Mouse (Mus musculus) neural tube, embryonic 14.5 days (tissue): Measurements from ENCODE around the gene P2ry13. TPM values are rescaled to one million over a fixed set of nuclear protein-coding genes. Genes with fewer than 3 reads are reported as not detected.

Experiments
- ATAC-seq: fragments of 200-750 bp; cut with Nextera tagmentation; 2 replicates; pipeline ENCODE4 v1.8.0; 2017; ENCODE audit warnings: low read depth, mild to moderate bottlenecking, moderate TSS enrichment, moderate library complexity
- H3K27ac ChIP-seq: fragments of 300-500 bp; sonication (generic); 2 replicates; pipeline ENCODE4 v1.5.1; 2014; ENCODE audit warnings: low read depth, mild to moderate bottlenecking, control low read depth, low read length, moderate library complexity, mixed read lengths
- H3K27me3 ChIP-seq: fragments of 300-500 bp; sonication (generic); 2 replicates; pipeline ENCODE4 v1.6.1; 2014; ENCODE audit warnings: low read length; ENCODE audit not compliant: control insufficient read depth, insufficient read depth
- H3K36me3 ChIP-seq: fragments of 300-500 bp; sonication (generic); 2 replicates; pipeline ENCODE4 v1.6.1; 2014; ENCODE audit warnings: low read length, mixed read lengths; ENCODE audit not compliant: control insufficient read depth, insufficient read depth
- H3K4me1 ChIP-seq: fragments of 300-500 bp; sonication (generic); 2 replicates; pipeline ENCODE4 v1.6.1; 2014; ENCODE audit warnings: low read length; ENCODE audit not compliant: control insufficient read depth, insufficient read depth
- H3K4me2 ChIP-seq: fragments of 300-500 bp; sonication (generic); 2 replicates; pipeline ENCODE4 v1.6.1; 2014; ENCODE audit warnings: mild to moderate bottlenecking, low read depth, low read length, control low read depth
- H3K4me3 ChIP-seq: fragments of 300-500 bp; sonication (generic); 2 replicates; pipeline ENCODE4 v1.5.1; 2014; ENCODE audit warnings: low read depth, low read length, control low read depth, mixed read lengths
- H3K9ac ChIP-seq: fragments of 300-500 bp; sonication (generic); replicated peaks from 2 replicates; pipeline ENCODE4 v1.6.1; 2014; ENCODE audit warnings: low read depth, mild to moderate bottlenecking, control low read depth, low read length, mixed read lengths
- H3K9me3 ChIP-seq: fragments of 300-500 bp; sonication (generic); 2 replicates; pipeline ENCODE4 v1.6.1; 2016; ENCODE audit warnings: low read length; ENCODE audit not compliant: control insufficient read depth
- WGBS: fragments of 180-500 bp; shearing (Covaris S2); extraction: QIAGEN DNeasy Blood & Tissue Kit; methylation state at CpG from one replicate; pipeline ENCODE4 v1.1.7; 2014; 5-methylcytosine and 5-hydroxymethylcytosine counted together
- polyA plus RNA-seq: library from polyadenylated mRNA; unstranded; fragments of >200 nt; fragmentation: Nextera tagmentation; extraction: Ambion mirVana; gene quantifications from 2 replicates; pipeline ENCODE4 v1.2.1, GENCODE M21; 2014

Gene P2ry13
- polyA plus RNA-seq, 1 experiment from 2014 or later: 1.7 TPM

DNA sequence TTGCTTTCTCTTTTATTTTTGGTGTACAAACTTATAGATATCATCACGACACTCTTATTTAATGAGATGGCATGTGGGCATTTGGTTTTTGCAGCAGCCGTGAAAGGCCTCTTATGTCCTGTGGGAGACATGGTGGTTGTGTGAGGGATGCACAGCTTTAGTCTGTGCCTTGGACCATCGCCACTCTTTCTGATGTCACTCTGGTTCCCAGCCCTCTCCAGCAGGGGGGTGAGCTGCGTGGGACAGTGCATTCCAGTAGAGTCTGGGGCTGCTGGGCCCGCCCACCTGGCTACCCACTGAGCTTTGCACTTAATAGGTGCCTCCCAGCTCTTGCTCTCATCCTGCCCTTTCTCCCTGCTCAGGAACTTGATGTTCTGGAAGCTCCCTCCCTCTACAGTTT lies 29.5 kb downstream of the P2ry13 start:
- 67% methylated on average over 5 of the region's 5 CpGs for WGBS
- no peak overlapping the region for H3K27ac ChIP-seq
- H3K9me3 ChIP-seq: no peaks in the 10 kb centered on the region
- no peaks in the 10 kb centered on the region for H3K27me3 ChIP-seq
- H3K4me3 ChIP-seq: no peak overlapping the region
- H3K4me1 ChIP-seq: no peaks in the 10 kb centered on the region
- H3K4me2 ChIP-seq: no peak overlapping the region
- no peak for ATAC-seq
- no peak overlapping the region for H3K9ac ChIP-seq
- H3K36me3 ChIP-seq: no peaks in the 10 kb centered on the region

DNA sequence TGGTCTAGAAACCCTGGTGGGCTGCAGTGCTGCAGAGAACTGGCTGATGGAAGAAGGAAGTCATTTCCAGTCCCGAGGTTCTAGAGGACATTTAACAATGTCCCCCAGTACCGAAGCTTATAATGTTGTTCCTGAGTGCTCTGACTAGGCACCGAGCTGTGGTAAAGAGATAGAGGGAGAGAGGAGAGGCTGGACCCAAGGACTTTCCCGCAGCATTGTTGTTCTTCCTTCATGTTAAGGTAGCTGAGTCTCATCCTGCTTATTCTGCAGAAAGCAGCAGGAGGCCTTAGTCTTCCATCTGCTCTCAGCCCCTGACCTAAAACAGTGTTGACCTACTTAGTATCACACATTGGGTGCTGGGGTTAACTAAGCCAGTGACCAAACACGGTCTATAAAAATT lies 33.8 kb downstream of the P2ry13 start:
- no peak for ATAC-seq
- H3K4me2 ChIP-seq: no peak overlapping the region
- H3K4me1 ChIP-seq: no peaks in the 10 kb centered on the region
- no peaks in the 10 kb centered on the region for H3K9me3 ChIP-seq
- H3K9ac ChIP-seq: no peak overlapping the region
- no peak overlapping the region for H3K27ac ChIP-seq
- H3K27me3 ChIP-seq: no peaks in the 10 kb centered on the region
- 78% methylated on average over 5 of the region's 5 CpGs for WGBS
- H3K36me3 ChIP-seq: no peaks in the 10 kb centered on the region
- H3K4me3 ChIP-seq: no peak overlapping the region

DNA sequence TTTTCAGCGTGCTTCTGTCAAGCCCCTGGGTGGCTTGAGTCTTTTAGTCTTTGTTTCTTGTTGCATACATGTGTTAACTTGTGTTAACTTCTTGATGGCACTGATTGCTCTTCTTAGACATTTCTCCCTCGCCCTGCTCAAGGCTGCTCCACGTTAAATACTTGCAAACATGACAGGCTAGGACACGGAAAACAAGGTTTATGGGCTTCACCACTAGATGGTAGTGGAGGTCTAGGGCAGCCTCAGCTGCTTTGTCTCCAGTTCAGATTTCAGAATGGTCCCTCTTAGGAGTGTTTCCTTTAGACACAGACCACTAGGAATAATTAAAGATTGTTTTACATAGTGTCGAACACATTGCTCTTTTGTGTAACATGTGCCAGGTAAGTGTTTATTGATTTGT lies 35.4 kb downstream of the P2ry13 start:
- Histone ChIP-seq H3K9ac (no peak overlapping the region), H3K27me3 (no peaks in the 10 kb centered on the region), H3K27ac (no peak overlapping the region), H3K9me3 (no peaks in the 10 kb centered on the region), H3K4me1 (no peaks in the 10 kb centered on the region), H3K4me3 (no peak overlapping the region), H3K36me3 (no peaks in the 10 kb centered on the region), H3K4me2 (no peak overlapping the region)
- 38% methylated on average over 5 of the region's 5 CpGs for WGBS
- peak; percentile 88 for ATAC-seq

DNA sequence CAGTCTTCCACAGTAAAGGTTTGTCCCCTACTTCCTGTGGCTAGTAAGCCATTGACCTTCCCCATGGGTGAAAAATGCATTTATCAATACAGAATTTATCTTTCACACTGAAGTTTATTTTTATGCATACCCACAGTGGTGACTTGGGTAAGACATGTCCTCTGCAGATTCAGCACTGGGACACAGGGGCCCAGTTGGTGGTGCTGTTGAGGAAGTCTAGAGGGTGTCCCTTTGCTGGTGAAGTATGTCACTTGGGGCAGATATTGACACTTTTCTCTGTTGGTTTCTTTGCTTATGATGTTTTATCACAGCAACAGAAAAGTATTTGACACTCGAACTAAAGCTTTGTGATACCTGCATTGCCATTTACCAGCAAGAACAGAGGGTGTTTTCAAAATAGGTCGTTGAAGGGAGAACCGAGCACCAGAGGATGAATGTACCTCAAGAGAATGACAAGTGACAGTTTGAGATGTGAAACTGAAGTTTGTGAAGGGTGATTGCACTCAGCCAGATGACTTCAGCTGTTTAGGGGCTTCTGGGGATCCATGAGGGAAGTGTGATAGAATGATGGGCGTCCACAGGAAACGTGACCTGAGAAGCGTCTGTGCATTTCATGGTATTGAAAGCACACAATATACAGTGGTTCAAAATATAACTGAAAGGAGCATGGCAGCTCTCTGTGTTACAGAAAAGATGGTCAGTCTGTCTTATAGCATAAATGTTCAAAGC lies 36.1 kb downstream of the P2ry13 start:
- 86% methylated on average over 6 of the region's 6 CpGs for WGBS
- ATAC-seq: no peak
- Histone ChIP-seq H3K27ac (no peak overlapping the region), H3K9ac (no peak overlapping the region), H3K4me3 (no peak overlapping the region), H3K36me3 (no peaks in the 10 kb centered on the region), H3K27me3 (no peaks in the 10 kb centered on the region), H3K9me3 (no peaks in the 10 kb centered on the region), H3K4me1 (no peaks in the 10 kb centered on the region), H3K4me2 (no peak overlapping the region)

DNA sequence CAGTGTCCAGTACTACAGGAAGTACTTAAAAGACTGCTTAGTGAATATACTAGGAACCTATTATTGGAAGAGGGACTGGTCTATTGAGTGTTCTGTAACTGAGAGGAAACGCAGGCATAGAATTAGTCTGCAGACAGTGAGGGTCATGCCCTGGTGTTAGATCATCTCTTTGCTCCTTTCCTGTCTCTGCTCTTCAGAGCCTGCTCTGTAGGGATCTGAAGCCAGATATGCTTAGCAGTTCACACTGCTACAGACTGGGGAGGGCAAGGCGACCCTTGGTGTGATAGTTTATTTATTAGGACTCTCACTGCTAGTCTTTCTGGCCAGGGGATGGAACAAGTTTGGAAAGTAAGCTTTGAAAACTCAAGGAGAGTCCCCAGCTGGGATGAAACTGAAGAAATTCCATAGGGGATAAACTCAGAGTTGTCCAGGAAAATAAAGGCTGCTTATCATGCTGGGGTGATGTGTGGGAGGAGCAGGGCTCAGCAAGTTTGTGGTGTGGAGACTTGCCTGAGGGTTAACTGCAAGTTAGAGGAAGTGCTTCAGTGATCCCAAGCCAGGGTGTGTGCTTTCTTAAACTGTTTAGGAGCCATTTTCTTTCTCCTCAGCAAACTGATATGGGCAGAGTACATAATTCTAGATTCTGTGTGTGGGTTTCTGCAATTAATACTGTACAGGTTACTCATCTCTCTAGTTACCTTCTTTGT lies 40.6 kb downstream of the P2ry13 start:
- no peaks in the 10 kb centered on the region for H3K9me3 ChIP-seq
- no peak overlapping the region for H3K9ac ChIP-seq
- no peak overlapping the region for H3K4me2 ChIP-seq
- H3K36me3 ChIP-seq: no peaks in the 10 kb centered on the region
- 69% methylated on average over 2 of the region's 2 CpGs for WGBS
- H3K27me3 ChIP-seq: no peaks in the 10 kb centered on the region
- H3K4me1 ChIP-seq: no peaks in the 10 kb centered on the region
- no peak overlapping the region for H3K4me3 ChIP-seq
- no peak for ATAC-seq
- no peak overlapping the region for H3K27ac ChIP-seq

DNA sequence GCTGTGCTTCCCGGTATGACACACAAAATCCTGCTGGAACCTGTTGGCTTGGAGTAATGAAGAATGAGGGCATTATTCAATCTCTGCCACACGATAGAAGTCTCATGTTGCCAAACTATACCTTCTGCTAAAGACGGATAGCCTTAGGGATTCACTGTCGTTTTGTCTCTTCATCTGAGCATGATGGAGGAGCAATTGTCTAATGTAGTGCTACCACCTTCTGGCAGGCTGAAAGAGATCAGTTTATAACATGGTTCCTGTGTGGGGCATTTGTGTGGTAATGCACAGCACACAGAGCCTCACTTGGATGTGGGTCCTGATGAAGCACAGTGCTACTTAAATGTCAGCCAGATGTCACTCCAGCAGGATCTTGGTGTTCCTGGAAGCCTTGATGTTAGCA lies 41.5 kb downstream of the P2ry13 start:
- Histone ChIP-seq H3K9me3 (no peaks in the 10 kb centered on the region), H3K36me3 (no peaks in the 10 kb centered on the region), H3K4me2 (no peak overlapping the region), H3K27ac (no peak overlapping the region), H3K27me3 (no peaks in the 10 kb centered on the region), H3K4me1 (no peaks in the 10 kb centered on the region), H3K4me3 (no peak overlapping the region), H3K9ac (no peak overlapping the region)
- no peak for ATAC-seq
- 80% methylated on average over 4 of the region's 4 CpGs for WGBS

DNA sequence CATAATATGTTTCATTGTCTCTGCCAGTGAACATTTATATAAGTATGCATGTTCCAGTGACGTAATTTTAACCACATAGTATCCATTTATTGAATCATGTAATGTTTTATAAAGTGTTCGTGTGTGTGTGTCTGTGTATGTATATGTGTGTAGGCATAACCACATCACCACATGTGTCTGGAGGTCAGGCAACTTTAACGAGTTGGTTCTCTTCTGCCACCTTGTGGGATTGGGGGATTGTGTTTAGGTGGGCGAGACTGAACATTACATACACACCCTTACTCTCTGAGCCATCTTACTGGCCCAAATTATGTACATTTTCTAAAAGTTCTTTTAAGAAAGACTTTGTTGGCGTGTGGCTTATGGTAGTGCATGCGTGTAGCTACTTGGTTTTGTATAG lies 42.2 kb downstream of the P2ry13 start:
- Histone ChIP-seq H3K27ac (no peak overlapping the region), H3K4me1 (no peaks in the 10 kb centered on the region), H3K9ac (no peak overlapping the region), H3K4me3 (no peak overlapping the region), H3K27me3 (no peaks in the 10 kb centered on the region), H3K4me2 (no peak overlapping the region), H3K36me3 (no peaks in the 10 kb centered on the region), H3K9me3 (no peaks in the 10 kb centered on the region)
- no peak for ATAC-seq
- 93% methylated on average over 6 of the region's 6 CpGs for WGBS

DNA sequence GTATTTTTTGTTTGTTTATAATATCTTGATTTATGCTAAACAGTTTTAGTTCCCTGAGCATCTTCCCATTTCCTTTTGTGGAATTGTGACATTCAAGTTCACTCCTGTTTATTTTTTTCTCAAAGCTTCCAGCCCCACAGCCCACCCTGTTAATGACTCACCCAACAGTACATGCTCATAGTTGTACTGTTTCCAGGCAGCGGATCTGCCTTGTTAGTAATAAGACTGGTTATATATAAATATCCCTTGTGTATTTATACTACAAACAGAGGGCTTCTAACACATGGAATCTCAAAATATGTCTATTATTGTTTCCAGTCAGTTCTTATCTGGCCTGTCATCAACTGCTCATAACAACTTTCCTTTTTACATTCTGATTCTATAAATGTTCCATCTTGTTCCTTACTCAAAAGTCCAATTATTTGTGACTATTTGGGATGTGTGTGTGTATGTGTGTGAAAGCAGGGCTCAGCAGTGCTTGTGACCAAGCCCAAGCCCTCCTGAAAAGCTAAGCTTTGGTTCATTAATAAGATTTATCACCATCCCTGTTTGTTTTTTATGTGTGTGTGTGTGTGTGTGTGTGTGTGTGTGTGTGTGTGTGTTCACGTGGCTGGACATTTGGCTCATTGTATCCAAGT lies 43.1 kb downstream of the P2ry13 start:
- Histone ChIP-seq H3K9me3 (no peaks in the 10 kb centered on the region), H3K27ac (no peak overlapping the region), H3K4me1 (no peaks in the 10 kb centered on the region), H3K27me3 (no peaks in the 10 kb centered on the region), H3K4me3 (no peak overlapping the region), H3K4me2 (no peak overlapping the region), H3K9ac (no peak overlapping the region), H3K36me3 (no peaks in the 10 kb centered on the region)
- no peak; the same call in 1 of the 2 replicates for ATAC-seq
- WGBS: 77% methylated on average over 2 of the region's 2 CpGs

DNA sequence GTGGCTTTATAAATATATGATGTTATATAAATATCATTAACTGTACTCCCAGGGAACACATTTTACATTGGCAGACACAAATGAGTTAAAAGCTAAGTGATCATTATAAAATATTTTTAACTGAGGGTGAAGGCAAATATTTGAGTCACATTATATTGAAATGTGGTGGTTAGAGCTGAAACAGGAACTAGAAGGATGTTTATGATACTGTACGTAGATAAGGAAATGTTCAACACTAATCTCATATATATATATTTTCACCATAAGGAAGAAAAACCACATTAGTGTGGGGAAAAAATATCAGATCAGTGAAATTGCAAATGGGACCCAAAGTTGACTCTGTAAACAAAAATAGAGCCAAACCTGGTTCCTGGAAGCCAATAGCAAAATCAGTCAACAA lies 50.2 kb downstream of the P2ry13 start:
- no peak overlapping the region for H3K4me2 ChIP-seq
- H3K4me1 ChIP-seq: no peaks in the 10 kb centered on the region
- H3K27me3 ChIP-seq: no peaks in the 10 kb centered on the region
- H3K9me3 ChIP-seq: no peaks in the 10 kb centered on the region
- no peak overlapping the region for H3K27ac ChIP-seq
- H3K9ac ChIP-seq: no peak overlapping the region
- no peaks in the 10 kb centered on the region for H3K36me3 ChIP-seq
- no peak overlapping the region for H3K4me3 ChIP-seq
- WGBS: 88% methylated on average over 1 of the region's 1 CpGs
- ATAC-seq: no peak
